22 mouse cellular contexts compared by ENCODE assay signal in genomic region chr17:29829136-29829535, GRCm38 (mm10).
"Had no signal": no experiment of that assay in that cellular context is flagged by ENCODE, and none has a peak within 500 bp of the region (broad histone marks: within the 10 kb centered on the region; RNA-seq: fewer than 3 reads in every experiment).

No protein-coding gene starts in this region.

- H3K9me3 ChIP-seq: limb, embryonic 13.5 days; liver, embryonic 12.5 days; liver, embryonic 15.5 days; lung, embryonic 15.5 days; megakaryocyte, embryonic 14.5 days; midbrain, embryonic 12.5 days; neural tube, embryonic 12.5 days; neural tube, embryonic 15.5 days had no signal

- H3K4me1 ChIP-seq: limb, embryonic 13.5 days; midbrain, embryonic 12.5 days; neural tube, embryonic 12.5 days; neural tube, embryonic 15.5 days had no signal

- ATAC-seq: liver, embryonic 12.5 days had no signal

- H3K27ac ChIP-seq: limb, embryonic 13.5 days; liver, embryonic 12.5 days; liver, embryonic 15.5 days; lung, embryonic 15.5 days; midbrain, embryonic 12.5 days; neural tube, embryonic 12.5 days; neural tube, embryonic 15.5 days had no signal

- H3K27me3 ChIP-seq: limb, embryonic 13.5 days; lung, embryonic 15.5 days; neural tube, embryonic 12.5 days; neural tube, embryonic 15.5 days had no signal

- H3K9ac ChIP-seq: limb, embryonic 13.5 days; liver, embryonic 12.5 days; liver, embryonic 15.5 days; lung, embryonic 15.5 days; midbrain, embryonic 12.5 days; neural tube, embryonic 12.5 days; neural tube, embryonic 15.5 days had no signal

- H3K4me3 ChIP-seq: limb, embryonic 13.5 days; liver, embryonic 12.5 days; liver, embryonic 15.5 days; lung, embryonic 15.5 days; midbrain, embryonic 12.5 days; neural tube, embryonic 12.5 days; neural tube, embryonic 15.5 days had no signal

- DNase-seq: kidney, adult 18-20 months; kidney, adult 9 months; kidney, postnatal 14 days; kidney, postnatal 4 days; left cerebral cortex, postnatal 4 days; liver; lung, adult 18-20 months; lung, postnatal 10 days; lung, postnatal 36 days; right cerebral cortex, adult 18-20 months; right cerebral cortex, postnatal 14 days; right cerebral cortex, postnatal 4 days; thymus, adult 18-20 months; thymus, postnatal 36 days had no signal

- H3K36me3 ChIP-seq: limb, embryonic 13.5 days; liver, embryonic 12.5 days; liver, embryonic 15.5 days; lung, embryonic 15.5 days; midbrain, embryonic 12.5 days; neural tube, embryonic 12.5 days; neural tube, embryonic 15.5 days had no signal

- H3K4me2 ChIP-seq: limb, embryonic 13.5 days; liver, embryonic 12.5 days; liver, embryonic 15.5 days; lung, embryonic 15.5 days; midbrain, embryonic 12.5 days; neural tube, embryonic 12.5 days; neural tube, embryonic 15.5 days had no signal
